Mouse (Mus musculus) heart, postnatal 0 days (tissue): ENCODE measurements around the gene Prdm8.

Experiments
- CTCF ChIP-seq: IDR thresholded peaks from 2 replicates; pipeline ENCODE4 v1.5.1; 2016; ENCODE audit warnings: antibody characterized with exemption, control low read depth, low read depth
- EP300 ChIP-seq: IDR thresholded peaks from 2 replicates; pipeline ENCODE4 v1.6.1; 2016; ENCODE audit warnings: antibody characterized with exemption, low read depth

DNA sequence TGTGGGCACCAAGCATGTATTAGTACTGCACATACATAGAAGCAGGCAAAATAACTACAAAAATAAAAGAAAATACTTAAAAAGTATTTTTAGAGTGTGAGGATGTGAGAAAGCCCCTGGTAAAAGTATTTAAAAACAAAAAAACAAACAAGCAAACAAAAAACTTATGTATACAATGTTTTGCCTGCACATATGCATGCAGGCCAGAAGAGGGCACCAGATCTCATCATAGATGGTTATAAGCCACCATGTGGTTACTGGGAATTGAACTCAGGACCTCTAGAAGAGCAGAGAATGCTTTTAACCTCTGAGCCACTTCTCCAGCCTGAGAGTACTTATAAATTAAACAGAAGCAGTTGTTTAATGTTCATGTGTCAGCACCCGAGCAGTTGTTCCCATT lies 28.0 kb downstream of the Prdm8 start:
- TF ChIP-seq CTCF (peak; percentile 27; the same call in 1 of the 2 replicates), EP300 (no peak)
